ENCODE assay signal across 22 mouse cellular contexts in genomic region chr3:116409486-116409885, GRCm38 (mm10). TPM values are rescaled to one million over a fixed set of nuclear protein-coding genes. Genes with fewer than 3 reads are reported as not detected.
DNase-seq lines count a peak whose midpoint lies in the region; ATAC-seq and TF ChIP-seq lines count a peak whose summit lies in the region.
"Had no signal": no experiment of that assay in that cellular context is flagged by ENCODE, and none has a peak within 500 bp of the region (broad histone marks: within the 10 kb centered on the region; RNA-seq: fewer than 3 reads in every experiment).

No protein-coding gene starts in this region.

- H3K4me2 ChIP-seq in heart, embryonic 12.5 days, result peak overlapping the region; percentile 40
- H3K4me2 ChIP-seq in kidney, embryonic 15.5 days, result 0 out of 2 replicates have a peak overlapping the region, but pooled peaks have one; percentile 12
- no peak overlapping the region for H3K4me2 ChIP-seq in stomach, embryonic 14.5 days (replicated peaks; ENCODE audit: low read depth, low read length)
- H3K4me2 ChIP-seq in stomach, postnatal 0 days (replicated peaks; ENCODE audit: low read depth), result no peak overlapping the region
- no peak overlapping the region for H3K4me2 ChIP-seq in midbrain, embryonic 13.5 days (replicated peaks)
- H3K4me2 ChIP-seq: forebrain, embryonic 15.5 days; hindbrain, embryonic 15.5 days; liver, embryonic 11.5 days; neural tube, embryonic 13.5 days had no signal

- H3K27me3 ChIP-seq in heart, embryonic 12.5 days (replicated peaks), result no peaks in the 10 kb centered on the region
- no peaks in the 10 kb centered on the region for H3K27me3 ChIP-seq in kidney, embryonic 15.5 days
- H3K27me3 ChIP-seq in stomach, embryonic 14.5 days (ENCODE audit: control insufficient read depth, insufficient read depth, low read length), result no peaks in the 10 kb centered on the region
- H3K27me3 ChIP-seq in stomach, postnatal 0 days (ENCODE audit: control insufficient read depth, insufficient read depth, low read length), result no peaks in the 10 kb centered on the region
- no peaks in the 10 kb centered on the region for H3K27me3 ChIP-seq in midbrain, embryonic 13.5 days
- H3K27me3 ChIP-seq: forebrain, embryonic 15.5 days; hindbrain, embryonic 15.5 days; megakaryocyte, embryonic 14.5 days; neural tube, embryonic 13.5 days had no signal

- WGBS in heart, embryonic 12.5 days, result 31% methylated on average over 8 of the region's 8 CpGs
- 38% methylated on average over 8 of the region's 8 CpGs for WGBS in kidney, embryonic 15.5 days
- WGBS in stomach, embryonic 14.5 days, result 48% methylated on average over 8 of the region's 8 CpGs
- WGBS in stomach, postnatal 0 days, result 60% methylated on average over 8 of the region's 8 CpGs
- 77% methylated on average over 8 of the region's 8 CpGs for WGBS in midbrain, embryonic 13.5 days

- H3K9ac ChIP-seq in heart, embryonic 12.5 days, result 0 out of 2 replicates have a peak overlapping the region, but pooled peaks have one; percentile 15
- no peak overlapping the region for H3K9ac ChIP-seq in kidney, embryonic 15.5 days
- no peak overlapping the region for H3K9ac ChIP-seq in stomach, embryonic 14.5 days (replicated peaks; ENCODE audit: low read depth, low read length)
- H3K9ac ChIP-seq in stomach, postnatal 0 days (ENCODE audit: low read length), result no peak overlapping the region
- H3K9ac ChIP-seq in midbrain, embryonic 13.5 days (replicated peaks), result no peak overlapping the region
- H3K9ac ChIP-seq: forebrain, embryonic 15.5 days; hindbrain, embryonic 15.5 days; liver, postnatal 0 days; neural tube, embryonic 13.5 days had no signal

- peaks cover 43% of the 10 kb centered on the region for H3K4me1 ChIP-seq in heart, embryonic 12.5 days (replicated peaks)
- peaks cover 54% of the 10 kb centered on the region for H3K4me1 ChIP-seq in kidney, embryonic 15.5 days
- H3K4me1 ChIP-seq in stomach, embryonic 14.5 days (ENCODE audit: control insufficient read depth, insufficient read depth, low read length), result peaks cover 18% of the 10 kb centered on the region; the same call in 1 of the 2 replicates
- H3K4me1 ChIP-seq in stomach, postnatal 0 days (replicated peaks; ENCODE audit: control insufficient read depth, insufficient read depth), result peaks cover 4% of the 10 kb centered on the region
- peaks cover 5% of the 10 kb centered on the region for H3K4me1 ChIP-seq in midbrain, embryonic 13.5 days (replicated peaks)

- no peak for DNase-seq in heart, adult 18-20 months
- no peak for DNase-seq in kidney, postnatal 14 days
- DNase-seq in stomach, postnatal 0 days (ENCODE audit: low spot score), result no peak
- DNase-seq: adrenal gland, adult 8-10 months; cerebellum, adult 11-12 months; gastrocnemius, postnatal 36 days; kidney, adult 9 months; liver, postnatal 0 days; midbrain, embryonic 14.5 days; thymus, postnatal 25 days had no signal

- H3K36me3 ChIP-seq in heart, embryonic 12.5 days, result peaks cover 2% of the 10 kb centered on the region; the same call in 1 of the 2 replicates
- H3K36me3 ChIP-seq in kidney, embryonic 15.5 days, result peaks cover 6% of the 10 kb centered on the region
- H3K36me3 ChIP-seq in stomach, embryonic 14.5 days (ENCODE audit: control insufficient read depth, insufficient read depth, low read length), result no peaks in the 10 kb centered on the region
- H3K36me3 ChIP-seq in stomach, postnatal 0 days (ENCODE audit: control insufficient read depth, insufficient read depth, low read length), result no peaks in the 10 kb centered on the region
- peaks cover 6% of the 10 kb centered on the region; the same call in 1 of the 2 replicates for H3K36me3 ChIP-seq in midbrain, embryonic 13.5 days
- H3K36me3 ChIP-seq: forebrain, embryonic 15.5 days; hindbrain, embryonic 15.5 days had no signal

- no peak for TF ChIP-seq CTCF in stomach, postnatal 0 days (IDR thresholded peaks at IDR 0.05; ENCODE audit: low read depth)

- TF ChIP-seq EP300 in stomach, postnatal 0 days (optimal IDR thresholded peaks at IDR 0.05), result no peak

- ATAC-seq in heart, embryonic 12.5 days (ENCODE audit: insufficient number of reproducible peaks, low FRiP score), result no peak
- ATAC-seq in kidney, embryonic 15.5 days (replicated peaks; ENCODE audit: low FRiP score), result no peak
- no peak for ATAC-seq in stomach, embryonic 14.5 days (ENCODE audit: insufficient number of reproducible peaks, insufficient read depth, low FRiP score, low read depth)
- no peak for ATAC-seq in stomach, postnatal 0 days (ENCODE audit: low FRiP score, low TSS enrichment)
- ATAC-seq in midbrain, embryonic 13.5 days, result no peak
- ATAC-seq: activated CD4-positive, CD25-positive, alpha-beta regulatory T cell, adult 4 months; forebrain, embryonic 15.5 days had no signal

- H3K9me3 ChIP-seq in heart, embryonic 12.5 days (replicated peaks), result no peaks in the 10 kb centered on the region
- no peaks in the 10 kb centered on the region for H3K9me3 ChIP-seq in kidney, embryonic 15.5 days (replicated peaks)
- no peaks in the 10 kb centered on the region for H3K9me3 ChIP-seq in stomach, embryonic 14.5 days (ENCODE audit: control insufficient read depth, low read depth, low read length)
- no peaks in the 10 kb centered on the region for H3K9me3 ChIP-seq in stomach, postnatal 0 days (ENCODE audit: control insufficient read depth, low read length)
- no peaks in the 10 kb centered on the region for H3K9me3 ChIP-seq in midbrain, embryonic 13.5 days
- H3K9me3 ChIP-seq: embryonic facial prominence, embryonic 10.5 days; forebrain, embryonic 15.5 days; hindbrain, embryonic 15.5 days; megakaryocyte, embryonic 14.5 days; neural tube, embryonic 13.5 days had no signal

- no peak overlapping the region for H3K27ac ChIP-seq in heart, embryonic 12.5 days (ENCODE audit: poor library complexity, severe bottlenecking)
- H3K27ac ChIP-seq in kidney, embryonic 15.5 days, result no peak overlapping the region
- H3K27ac ChIP-seq in stomach, embryonic 14.5 days (ENCODE audit: low read length), result 0 out of 2 replicates have a peak overlapping the region, but pooled peaks have one; percentile 15
- H3K27ac ChIP-seq in stomach, postnatal 0 days (replicated peaks), result no peak overlapping the region
- H3K27ac ChIP-seq in midbrain, embryonic 13.5 days, result no peak overlapping the region
- H3K27ac ChIP-seq: forebrain, embryonic 15.5 days; hindbrain, embryonic 15.5 days; left cerebral cortex, adult 2 months; neural tube, embryonic 13.5 days had no signal

- H3K4me3 ChIP-seq in heart, embryonic 12.5 days, result peak overlapping the region; percentile 1; the same call in 1 of the 2 replicates
- H3K4me3 ChIP-seq in kidney, embryonic 15.5 days (replicated peaks), result no peak overlapping the region
- H3K4me3 ChIP-seq in stomach, embryonic 14.5 days (ENCODE audit: low read depth, low read length), result no peak overlapping the region
- no peak overlapping the region for H3K4me3 ChIP-seq in stomach, postnatal 0 days (ENCODE audit: low read depth, low read length)
- no peak overlapping the region for H3K4me3 ChIP-seq in midbrain, embryonic 13.5 days (replicated peaks)
- H3K4me3 ChIP-seq: embryonic facial prominence, embryonic 10.5 days; forebrain, embryonic 15.5 days; hindbrain, embryonic 15.5 days; left cerebral cortex, adult 2 months; megakaryocyte, embryonic 14.5 days; neural tube, embryonic 13.5 days had no signal

RNA-seq across cellular contexts. Expression of gene Cdc14a, which starts 14.3 kb away (rescaled TPM):
- polyA plus RNA-seq in heart, embryonic 12.5 days (2016; fragmentation: Nextera tagmentation; extraction: Ambion mirVana), result 6.3 and 7.8 TPM in 2 replicates
- 1 to 10 TPM; 2.6 to 3.9 TPM for total RNA-seq in heart, adult 18-20 months (2021)
- 13.6 and 14.7 TPM in 2 replicates for polyA plus RNA-seq in kidney, embryonic 15.5 days (2015; fragmentation: Nextera tagmentation; extraction: Ambion mirVana)
- 15.4 and 15.7 TPM in 2 replicates for polyA plus RNA-seq in stomach, embryonic 14.5 days (2014; fragmentation: Nextera tagmentation; extraction: Ambion mirVana)
- polyA plus RNA-seq in stomach, postnatal 0 days (2015; fragmentation: Nextera tagmentation; extraction: Ambion mirVana), result 4.6 TPM in 2 replicates
- 9.4 and 9.8 TPM in 2 replicates for polyA plus RNA-seq in midbrain, embryonic 13.5 days (2015; fragmentation: Nextera tagmentation; extraction: Ambion mirVana)

Comparison
In these comparisons a context has a peak if more than half of its experiments do, and no peak if none do; other contexts are left out.
1. H3K4me2 ChIP-seq: peak in heart, embryonic 12.5 days (single experiment) and kidney, embryonic 15.5 days (single experiment); none in stomach, embryonic 14.5 days (single experiment), stomach, postnatal 0 days (single experiment) and midbrain, embryonic 13.5 days (single experiment).